Mouse (Mus musculus) myocyte (in vitro differentiated cells): ENCODE measurements around the gene Caprin1.

Source experiments
- E2F4 ChIP-seq: IDR thresholded peaks from one replicate; pipeline ENCODE4 v1.6.1; 2011; ENCODE audit warnings: mild to moderate bottlenecking, control low read depth, moderate library complexity; ENCODE audit not compliant: insufficient read depth
- POLR2A ChIP-seq: IDR thresholded peaks from one replicate; pipeline ENCODE4 v1.6.1; 2011; ENCODE audit warnings: low read depth, mild to moderate bottlenecking, control low read depth, moderate library complexity; ENCODE audit not compliant: insufficient read length

GRCm38 (mm10) chr2:103743536-103743935 is 53.9 kb downstream of the Caprin1 start:
- no peak for TF ChIP-seq E2F4
- TF ChIP-seq POLR2A: no peak
